Mouse (Mus musculus) neural tube, embryonic 14.5 days (tissue): ENCODE data around the gene Sectm1a. TPM values are rescaled to one million over a fixed set of nuclear protein-coding genes. Genes with fewer than 3 reads are reported as not detected.

Source experiments
- ATAC-seq: fragments of 200-750 bp; cut with Nextera tagmentation; 2 replicates; pipeline ENCODE4 v1.8.0; 2017; ENCODE audit warnings: low read depth, mild to moderate bottlenecking, moderate TSS enrichment, moderate library complexity
- H3K27ac ChIP-seq: fragments of 300-500 bp; sonication (generic); 2 replicates; pipeline ENCODE4 v1.5.1; 2014; ENCODE audit warnings: low read depth, mild to moderate bottlenecking, control low read depth, low read length, moderate library complexity, mixed read lengths
- H3K27me3 ChIP-seq: fragments of 300-500 bp; sonication (generic); 2 replicates; pipeline ENCODE4 v1.6.1; 2014; ENCODE audit warnings: low read length; ENCODE audit not compliant: control insufficient read depth, insufficient read depth
- H3K36me3 ChIP-seq: fragments of 300-500 bp; sonication (generic); 2 replicates; pipeline ENCODE4 v1.6.1; 2014; ENCODE audit warnings: low read length, mixed read lengths; ENCODE audit not compliant: control insufficient read depth, insufficient read depth
- H3K4me1 ChIP-seq: fragments of 300-500 bp; sonication (generic); 2 replicates; pipeline ENCODE4 v1.6.1; 2014; ENCODE audit warnings: low read length; ENCODE audit not compliant: control insufficient read depth, insufficient read depth
- H3K4me2 ChIP-seq: fragments of 300-500 bp; sonication (generic); 2 replicates; pipeline ENCODE4 v1.6.1; 2014; ENCODE audit warnings: mild to moderate bottlenecking, low read depth, low read length, control low read depth
- H3K4me3 ChIP-seq: fragments of 300-500 bp; sonication (generic); 2 replicates; pipeline ENCODE4 v1.5.1; 2014; ENCODE audit warnings: low read depth, low read length, control low read depth, mixed read lengths
- H3K9ac ChIP-seq: fragments of 300-500 bp; sonication (generic); replicated peaks from 2 replicates; pipeline ENCODE4 v1.6.1; 2014; ENCODE audit warnings: low read depth, mild to moderate bottlenecking, control low read depth, low read length, mixed read lengths
- H3K9me3 ChIP-seq: fragments of 300-500 bp; sonication (generic); 2 replicates; pipeline ENCODE4 v1.6.1; 2016; ENCODE audit warnings: low read length; ENCODE audit not compliant: control insufficient read depth
- WGBS: fragments of 180-500 bp; shearing (Covaris S2); extraction: QIAGEN DNeasy Blood & Tissue Kit; methylation state at CpG from one replicate; pipeline ENCODE4 v1.1.7; 2014; 5-methylcytosine and 5-hydroxymethylcytosine counted together
- polyA plus RNA-seq: library from polyadenylated mRNA; unstranded; fragments of >200 nt; fragmentation: Nextera tagmentation; extraction: Ambion mirVana; gene quantifications from 2 replicates; pipeline ENCODE4 v1.2.1, GENCODE M21; 2014

Gene Sectm1a
- not detected in 2 replicates for polyA plus RNA-seq

DNA sequence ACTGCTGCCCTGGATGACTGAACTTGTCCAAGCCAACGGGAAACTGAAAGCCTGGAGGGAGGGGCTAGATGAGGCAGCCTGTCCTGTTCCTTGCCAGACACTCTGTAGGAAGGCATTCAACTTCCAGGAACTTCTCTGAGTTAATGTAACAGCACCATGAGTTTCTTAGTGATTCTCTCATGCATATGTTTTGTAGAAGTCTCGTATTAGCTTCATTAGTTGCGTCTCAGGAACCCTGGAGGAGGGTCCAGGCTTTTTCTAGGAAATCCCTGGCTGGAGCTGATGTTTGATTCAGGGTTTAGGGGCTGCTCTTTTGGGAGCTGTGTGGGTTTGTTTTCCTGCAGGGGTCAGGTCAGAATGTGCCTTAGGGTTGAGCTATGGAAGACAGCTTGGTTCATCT lies at the start of gene Sectm1a:
TSS of gene Sectm1a (minus strand) at position 101 of the 400 bp plus-strand sequence.
- no peaks in the 10 kb centered on the region for H3K36me3 ChIP-seq
- no peak within 1 kb of the TSS for H3K27ac ChIP-seq
- H3K9me3 ChIP-seq = no peaks in the 10 kb centered on the region
- H3K27me3 ChIP-seq = no peaks in the 10 kb centered on the region
- no peaks in the 10 kb centered on the region for H3K4me1 ChIP-seq
- H3K4me2 ChIP-seq = no peak within 1 kb of the TSS
- WGBS = 73% methylated on average over 3 of the region's 3 CpGs
- no peak within 1 kb of the TSS for H3K9ac ChIP-seq
- no peak within 1 kb of the TSS for H3K4me3 ChIP-seq
- ATAC-seq = no peak

GRCm38 (mm10) chr11:121129616-121130015 lies 48.6 kb upstream of the Sectm1a start:
- no peaks in the 10 kb centered on the region for H3K27me3 ChIP-seq
- WGBS = 77% methylated on average over 1 of the region's 1 CpGs
- no peak overlapping the region for H3K27ac ChIP-seq
- no peak overlapping the region for H3K4me3 ChIP-seq
- H3K4me1 ChIP-seq = no peaks in the 10 kb centered on the region
- H3K4me2 ChIP-seq = no peak overlapping the region
- ATAC-seq = no peak
- H3K36me3 ChIP-seq = no peaks in the 10 kb centered on the region
- H3K9ac ChIP-seq = no peak overlapping the region
- no peaks in the 10 kb centered on the region for H3K9me3 ChIP-seq

DNA sequence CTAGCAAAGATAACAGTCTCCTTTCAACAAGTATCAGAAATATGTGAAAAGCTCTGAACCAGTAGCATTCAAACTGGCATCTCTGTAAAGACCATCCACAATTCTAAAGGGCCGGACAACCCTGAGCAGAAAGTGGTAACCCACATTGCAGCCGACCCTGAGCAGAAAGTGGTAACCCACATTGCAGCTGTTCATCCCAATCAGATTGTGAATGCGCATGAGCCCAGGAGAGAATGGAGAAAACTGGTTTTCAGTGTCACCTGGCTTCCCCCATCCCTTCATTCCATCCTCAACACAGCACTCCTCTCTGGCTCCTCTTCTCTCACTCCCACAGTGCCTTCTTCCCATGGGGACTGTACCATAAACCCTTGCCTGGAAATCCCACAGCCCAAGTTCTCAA lies 46.4 kb upstream of the Sectm1a start:
- WGBS = 89% methylated on average over 3 of the region's 3 CpGs
- no peak overlapping the region for H3K27ac ChIP-seq

GRCm38 (mm10) chr11:121126395-121126794 lies 45.4 kb upstream of the Sectm1a start:
- no peaks in the 10 kb centered on the region for H3K9me3 ChIP-seq
- no peak overlapping the region for H3K4me2 ChIP-seq
- H3K27me3 ChIP-seq = no peaks in the 10 kb centered on the region
- no peak overlapping the region for H3K27ac ChIP-seq
- no peak overlapping the region for H3K9ac ChIP-seq
- H3K36me3 ChIP-seq = no peaks in the 10 kb centered on the region
- WGBS = 81% methylated on average over 1 of the region's 1 CpGs
- no peak overlapping the region for H3K4me3 ChIP-seq
- ATAC-seq = no peak
- no peaks in the 10 kb centered on the region for H3K4me1 ChIP-seq

More for the DNA sequence above, 46.4 kb upstream of the Sectm1a start:
- Histone ChIP-seq H3K36me3 (no peaks in the 10 kb centered on the region), H3K9ac (no peak overlapping the region), H3K4me3 (no peak overlapping the region), H3K9me3 (no peaks in the 10 kb centered on the region), H3K4me1 (no peaks in the 10 kb centered on the region), H3K27me3 (no peaks in the 10 kb centered on the region), H3K4me2 (no peak overlapping the region)
- no peak for ATAC-seq

GRCm38 (mm10) chr11:121125522-121126172 lies 44.6 kb upstream of the Sectm1a start:
- WGBS = 92% methylated on average over 3 of the region's 3 CpGs
- no peak overlapping the region for H3K9ac ChIP-seq
- no peak overlapping the region for H3K27ac ChIP-seq
- ATAC-seq = no peak
- H3K27me3 ChIP-seq = no peaks in the 10 kb centered on the region
- no peaks in the 10 kb centered on the region for H3K36me3 ChIP-seq
- no peak overlapping the region for H3K4me2 ChIP-seq
- no peak overlapping the region for H3K4me3 ChIP-seq
- H3K9me3 ChIP-seq = no peaks in the 10 kb centered on the region
- H3K4me1 ChIP-seq = no peaks in the 10 kb centered on the region

DNA sequence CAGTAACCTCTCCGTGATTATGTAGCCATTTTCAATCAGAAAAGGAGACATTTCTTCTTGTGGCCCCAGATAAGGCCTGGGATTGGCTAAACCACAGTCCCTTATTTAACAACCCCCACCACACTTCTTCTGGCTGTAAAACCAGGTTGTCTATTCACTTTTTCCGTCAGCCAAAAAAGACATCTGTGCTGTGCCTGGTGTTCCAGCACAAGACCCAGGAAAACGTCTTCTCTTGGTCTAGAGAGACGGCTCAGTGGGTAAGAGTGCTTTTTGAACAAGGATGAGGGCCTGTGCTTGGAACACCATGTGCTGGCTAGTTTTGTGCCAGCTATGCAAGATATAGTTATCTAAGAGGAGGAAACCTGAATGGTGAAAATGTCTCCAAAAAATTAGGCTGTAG lies 42.4 kb upstream of the Sectm1a start:
- 92% methylated on average over 4 of the region's 4 CpGs for WGBS
- Histone ChIP-seq H3K9ac (no peak overlapping the region), H3K27me3 (no peaks in the 10 kb centered on the region), H3K9me3 (no peaks in the 10 kb centered on the region), H3K36me3 (no peaks in the 10 kb centered on the region), H3K4me1 (no peaks in the 10 kb centered on the region), H3K4me2 (no peak overlapping the region), H3K27ac (no peak overlapping the region), H3K4me3 (no peak overlapping the region)
- no peak for ATAC-seq

GRCm38 (mm10) chr11:121122024-121122670 lies 41.1 kb upstream of the Sectm1a start:
- Histone ChIP-seq H3K27ac (no peak overlapping the region), H3K4me1 (no peaks in the 10 kb centered on the region), H3K36me3 (no peaks in the 10 kb centered on the region), H3K9me3 (no peaks in the 10 kb centered on the region), H3K27me3 (no peaks in the 10 kb centered on the region), H3K4me2 (no peak overlapping the region), H3K9ac (no peak overlapping the region), H3K4me3 (no peak overlapping the region)
- 72% methylated on average over 2 of the region's 2 CpGs for WGBS
- no peak for ATAC-seq

GRCm38 (mm10) chr11:121121151-121121550 lies 40.1 kb upstream of the Sectm1a start:
- H3K27me3 ChIP-seq = no peaks in the 10 kb centered on the region
- H3K4me1 ChIP-seq = no peaks in the 10 kb centered on the region
- no peak for ATAC-seq
- no peak overlapping the region for H3K4me2 ChIP-seq
- H3K27ac ChIP-seq = no peak overlapping the region
- H3K9me3 ChIP-seq = no peaks in the 10 kb centered on the region
- 81% methylated on average over 3 of the region's 3 CpGs for WGBS
- no peak overlapping the region for H3K9ac ChIP-seq
- H3K4me3 ChIP-seq = no peak overlapping the region
- no peaks in the 10 kb centered on the region for H3K36me3 ChIP-seq

- ATAC-seq = no peak
- H3K4me2 ChIP-seq = no peak within 1 kb of the TSS
Measured at GRCm38 (mm10) chr11:121118577-121118976, 37.6 kb upstream of the Sectm1a start, which contains the start of gene Tex19.2. Gene Tex19.2, minus strand, starts transcription at chr11:121118677.

More at GRCm38 (mm10) chr11:121118577-121118976, 37.6 kb upstream of the Sectm1a start, which contains the start of gene Tex19.2:
- Histone ChIP-seq H3K27me3 (no peaks in the 10 kb centered on the region), H3K9me3 (no peaks in the 10 kb centered on the region), H3K9ac (no peak within 1 kb of the TSS), H3K36me3 (no peaks in the 10 kb centered on the region), H3K27ac (no peak within 1 kb of the TSS), H3K4me3 (no peak within 1 kb of the TSS), H3K4me1 (no peaks in the 10 kb centered on the region)
- 77% methylated on average over 3 of the region's 3 CpGs for WGBS
